Mouse (Mus musculus): ENCODE results near the gene Tnr. TPM values are rescaled to one million over a fixed set of nuclear protein-coding genes. Genes with fewer than 3 reads are reported as not detected.

Tnr gene
- polyA plus RNA-seq, 1 experiment from 2014 or later, result 0.47 TPM

DNA sequence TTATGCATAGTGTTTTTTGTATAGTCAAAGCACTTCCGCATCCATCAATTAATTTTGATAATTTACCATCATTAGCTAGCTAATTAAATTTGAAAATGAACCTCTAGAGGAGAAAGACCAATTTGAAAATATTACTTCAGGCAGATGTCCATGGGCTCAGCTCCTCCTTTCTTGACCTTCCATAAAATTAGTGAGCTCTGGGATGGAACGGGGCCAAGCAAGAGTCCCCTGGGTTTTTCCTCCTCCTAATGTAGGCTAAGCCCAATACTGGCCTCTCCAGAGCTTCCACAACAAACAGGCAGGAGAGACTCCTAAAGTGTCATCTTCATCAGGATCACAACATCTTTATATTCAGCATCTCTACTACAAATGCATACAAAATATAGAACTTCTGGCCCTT is 455.5 kb downstream of the Tnr start:
- WGBS, result 89% methylated on average over 2 of the region's 2 CpGs
- Histone ChIP-seq H3K9ac (ENCODE audit: low read depth, low read length) (no peak overlapping the region), H3K4me2 (replicated peaks; ENCODE audit: low read depth) (no peak overlapping the region), H3K4me1 (replicated peaks; ENCODE audit: control insufficient read depth, insufficient read depth, low read length) (no peaks in the 10 kb centered on the region), H3K9me3 (ENCODE audit: control insufficient read depth) (no peaks in the 10 kb centered on the region), H3K27ac (ENCODE audit: low read depth, low read length) (no peak overlapping the region), H3K27me3 (replicated peaks; ENCODE audit: control insufficient read depth, insufficient read depth, low read length) (no peaks in the 10 kb centered on the region), H3K36me3 (ENCODE audit: control insufficient read depth, insufficient read depth) (no peaks in the 10 kb centered on the region), H3K4me3 (ENCODE audit: low read depth, low read length) (no peak overlapping the region)
- ATAC-seq, result no peak
- TF ChIP-seq CTCF (IDR thresholded peaks at IDR 0.05; ENCODE audit: low read depth), result no peak

DNA sequence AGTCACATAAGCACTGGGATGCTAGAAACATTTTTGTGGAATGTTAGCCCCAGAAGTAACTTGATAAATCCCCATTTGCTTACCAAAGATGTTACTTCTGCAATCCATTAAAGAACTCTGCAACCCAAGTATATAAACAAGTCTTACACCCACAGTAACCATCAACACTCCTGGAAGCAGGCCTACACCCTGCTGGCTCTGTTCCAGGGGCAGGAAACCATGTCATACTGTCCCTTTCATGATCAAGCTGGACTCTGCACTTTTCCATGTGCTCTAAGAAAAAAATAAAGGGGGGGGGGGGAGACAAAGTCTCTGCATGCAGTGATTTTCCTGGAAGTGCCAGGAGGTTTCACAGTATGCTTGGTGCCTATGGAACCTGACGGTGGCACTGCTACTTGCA is 456.8 kb downstream of the Tnr start:
- H3K4me2 ChIP-seq (replicated peaks; ENCODE audit: low read depth), result no peak overlapping the region
- no peaks in the 10 kb centered on the region for H3K36me3 ChIP-seq (ENCODE audit: control insufficient read depth, insufficient read depth)
- no peaks in the 10 kb centered on the region for H3K27me3 ChIP-seq (replicated peaks; ENCODE audit: control insufficient read depth, insufficient read depth, low read length)
- no peaks in the 10 kb centered on the region for H3K9me3 ChIP-seq (ENCODE audit: control insufficient read depth)
- H3K27ac ChIP-seq (ENCODE audit: low read depth, low read length), result no peak overlapping the region
- H3K4me1 ChIP-seq (replicated peaks; ENCODE audit: control insufficient read depth, insufficient read depth, low read length), result no peaks in the 10 kb centered on the region
- no peak overlapping the region for H3K4me3 ChIP-seq (ENCODE audit: low read depth, low read length)
- no peak for ATAC-seq
- no peak for TF ChIP-seq CTCF (IDR thresholded peaks at IDR 0.05; ENCODE audit: low read depth)
- no peak overlapping the region for H3K9ac ChIP-seq (ENCODE audit: low read depth, low read length)
- 52% methylated on average over 1 of the region's 1 CpGs for WGBS

Measured in intestine, postnatal 0 days (tissue).